Mouse (Mus musculus): ENCODE measurements around the gene Snap47.

- TF ChIP-seq POLR2A (IDR thresholded peaks at IDR 0.05; ENCODE audit: low read depth, low read length): no peak
- TF ChIP-seq MAZ (IDR thresholded peaks at IDR 0.05; ENCODE audit: low read depth, low read length): no peak
- TF ChIP-seq NRF1 (IDR thresholded peaks at IDR 0.05; ENCODE audit: low read depth, low read length): no peak
- no peak for TF ChIP-seq CTCF (conservative IDR thresholded peaks at IDR 0.05 in 1 of 2, IDR thresholded peaks at IDR 0.05 in 1 of 2; ENCODE audit: low read depth in 2 of 2, low read length in 2 of 2)
- TF ChIP-seq JUN (IDR thresholded peaks at IDR 0.05; ENCODE audit: insufficient read depth, low read depth, low read length): no peak
- TF ChIP-seq BHLHE40 (IDR thresholded peaks at IDR 0.05; ENCODE audit: low read depth, low read length): no peak
- no peak for TF ChIP-seq MXI1 (IDR thresholded peaks at IDR 0.05; ENCODE audit: low read depth, low read length)
- no peak for TF ChIP-seq GABPA (IDR thresholded peaks at IDR 0.05; ENCODE audit: insufficient replicate concordance, low read depth, low read length)
- no peak for TF ChIP-seq MAX (IDR thresholded peaks at IDR 0.05; ENCODE audit: low read length)
- TF ChIP-seq ZNF384 (IDR thresholded peaks at IDR 0.05; ENCODE audit: low read depth, low read length): no peak
- no peak for TF ChIP-seq ELF1 (IDR thresholded peaks at IDR 0.05; ENCODE audit: low read depth, low read length)
- no peak for TF ChIP-seq EP300 (IDR thresholded peaks at IDR 0.05; ENCODE audit: low read length)
Observed at GRCm38 (mm10) chr11:59428057-59428660, 22.8 kb downstream of the Snap47 start.

All from CH12.LX (cell line).